Mouse (Mus musculus): Measurements from ENCODE around the gene Magi2. TPM values are rescaled to one million over a fixed set of nuclear protein-coding genes. Genes with fewer than 3 reads are reported as not detected.
"Not testable (repeated sequence)": the region's sequence is repeated elsewhere in the genome, so short reads cannot be mapped to it uniquely, and the experiment has no call there.

The Magi2 gene
- total RNA-seq, 2 experiments from 2014 or later, result 0.51 TPM; not detected in 1

DNA sequence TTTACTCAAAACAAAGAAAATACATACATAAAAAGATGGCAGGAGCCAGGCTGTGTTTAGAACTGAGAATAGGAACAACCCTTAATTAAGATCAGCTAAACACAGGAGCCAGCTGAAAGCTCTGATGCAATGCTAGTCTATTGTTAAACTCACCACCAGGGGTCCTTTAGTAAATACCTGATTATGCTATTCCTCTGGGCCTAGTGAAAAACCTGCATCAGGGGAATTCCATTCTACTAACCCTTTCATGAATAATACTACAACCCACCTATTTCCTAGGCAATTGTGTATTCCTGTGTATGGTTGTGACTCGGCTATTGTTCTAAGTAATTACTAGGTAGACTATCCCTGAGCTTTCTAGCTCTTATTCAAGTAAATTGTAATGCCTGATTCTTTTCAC is 177.4 kb downstream of the Magi2 start:
- not testable (repeated sequence) for ATAC-seq (replicated peaks; ENCODE audit: low FRiP score, poor library complexity, severe bottlenecking)

GRCm38 (mm10) chr5:19414556-19414955 is 187.7 kb downstream of the Magi2 start:
- no peak for ATAC-seq (replicated peaks; ENCODE audit: low FRiP score, poor library complexity, severe bottlenecking)

DNA sequence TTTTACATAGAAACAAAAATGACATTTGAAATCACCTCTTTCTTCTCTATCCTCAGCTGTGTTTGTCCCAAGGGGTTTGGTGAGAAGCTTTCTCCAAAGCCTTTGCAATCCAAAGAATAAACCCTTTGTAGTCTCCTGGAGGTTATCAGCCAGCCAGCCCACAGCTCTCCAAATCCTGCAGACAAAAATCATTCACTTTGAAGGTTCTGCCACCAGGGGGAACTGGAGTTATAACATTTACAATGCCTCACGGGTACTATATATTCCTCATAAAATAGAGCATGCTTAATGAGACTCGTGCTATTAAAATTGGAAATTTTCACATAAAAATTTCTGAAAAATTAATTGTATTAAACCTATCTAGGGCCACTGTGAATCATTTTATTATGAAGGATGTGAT is 202.5 kb downstream of the Magi2 start:
- no peak for ATAC-seq (replicated peaks; ENCODE audit: low FRiP score, poor library complexity, severe bottlenecking)

GRCm38 (mm10) chr5:19462541-19462940 is 235.7 kb downstream of the Magi2 start:
- ATAC-seq (replicated peaks; ENCODE audit: low FRiP score, poor library complexity, severe bottlenecking), result no peak

GRCm38 (mm10) chr5:19465383-19465782 is 238.5 kb downstream of the Magi2 start:
- no peak for ATAC-seq (replicated peaks; ENCODE audit: low FRiP score, poor library complexity, severe bottlenecking)

- ATAC-seq (replicated peaks; ENCODE audit: low FRiP score, poor library complexity, severe bottlenecking), result no peak
These were observed 246.1 kb downstream of the Magi2 start for GRCm38 (mm10) chr5:19472851-19473439.

GRCm38 (mm10) chr5:19482981-19483380 is 256.1 kb downstream of the Magi2 start:
- no peak for ATAC-seq (replicated peaks; ENCODE audit: low FRiP score, poor library complexity, severe bottlenecking)

GRCm38 (mm10) chr5:19487947-19488346 is 261.1 kb downstream of the Magi2 start:
- ATAC-seq (replicated peaks; ENCODE audit: low FRiP score, poor library complexity, severe bottlenecking), result no peak

DNA sequence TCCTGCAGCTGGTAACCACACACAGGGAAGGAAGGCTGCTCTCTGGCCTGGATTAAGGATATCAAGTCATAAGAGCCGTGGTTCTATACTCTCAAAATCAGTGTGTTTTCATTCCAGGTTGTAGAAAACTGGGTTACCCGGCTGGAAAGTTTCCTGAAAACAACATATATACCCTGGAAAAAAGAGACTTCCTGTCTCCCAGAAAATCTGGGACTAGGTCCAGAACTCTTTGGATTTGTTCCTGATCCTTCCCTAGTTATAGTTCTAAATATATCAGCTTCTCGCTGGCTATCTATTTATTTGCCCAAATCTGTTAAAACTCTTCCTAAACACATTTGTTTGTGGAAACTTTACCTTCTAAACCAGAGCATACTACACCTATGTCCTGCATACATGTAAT is 274.2 kb downstream of the Magi2 start:
- ATAC-seq (replicated peaks; ENCODE audit: low FRiP score, poor library complexity, severe bottlenecking), result no peak

DNA sequence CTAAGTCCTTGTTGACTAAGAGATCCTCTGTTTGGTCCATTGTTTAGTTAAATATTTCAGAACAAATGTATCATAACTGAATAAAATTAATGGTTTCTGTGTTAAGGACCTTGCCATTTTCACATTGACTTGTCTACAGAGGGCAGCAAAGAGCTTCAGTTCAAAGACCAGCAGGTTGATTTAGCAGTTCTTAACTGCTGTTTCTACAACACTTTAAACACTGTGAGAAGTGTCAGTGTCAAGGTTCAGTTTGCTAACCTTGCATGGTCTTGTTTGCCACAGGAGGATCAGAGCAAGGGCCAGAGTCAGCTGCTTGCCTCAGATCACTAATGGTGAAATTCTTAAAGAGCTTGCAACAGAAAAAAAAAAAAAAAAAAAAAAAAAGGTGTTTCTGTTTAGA is 295.3 kb downstream of the Magi2 start:
- no peak for ATAC-seq (replicated peaks; ENCODE audit: low FRiP score, poor library complexity, severe bottlenecking)

DNA sequence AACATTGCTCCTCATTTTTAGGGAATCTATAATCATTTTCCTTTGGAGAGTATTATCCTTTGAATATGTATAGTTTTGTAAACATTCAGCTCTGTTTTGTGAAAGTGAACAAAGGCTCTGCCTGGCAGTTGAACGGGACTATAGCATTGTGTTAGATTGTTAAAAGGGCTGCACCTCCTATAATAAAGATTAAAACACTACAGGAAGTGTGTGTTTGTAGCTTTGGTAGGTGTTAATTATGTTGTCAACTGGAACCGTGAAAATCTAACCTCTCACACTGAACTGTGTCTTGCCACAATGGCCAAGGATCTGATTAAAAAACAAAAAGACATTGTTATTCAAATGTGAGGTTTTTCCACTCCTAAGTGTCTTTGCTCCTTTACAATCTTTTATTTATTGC is 312.5 kb downstream of the Magi2 start:
- no peak for ATAC-seq (replicated peaks; ENCODE audit: low FRiP score, poor library complexity, severe bottlenecking)

GRCm38 (mm10) chr5:19546424-19546823 is 319.6 kb downstream of the Magi2 start:
- ATAC-seq (replicated peaks; ENCODE audit: low FRiP score, poor library complexity, severe bottlenecking), result no peak

DNA sequence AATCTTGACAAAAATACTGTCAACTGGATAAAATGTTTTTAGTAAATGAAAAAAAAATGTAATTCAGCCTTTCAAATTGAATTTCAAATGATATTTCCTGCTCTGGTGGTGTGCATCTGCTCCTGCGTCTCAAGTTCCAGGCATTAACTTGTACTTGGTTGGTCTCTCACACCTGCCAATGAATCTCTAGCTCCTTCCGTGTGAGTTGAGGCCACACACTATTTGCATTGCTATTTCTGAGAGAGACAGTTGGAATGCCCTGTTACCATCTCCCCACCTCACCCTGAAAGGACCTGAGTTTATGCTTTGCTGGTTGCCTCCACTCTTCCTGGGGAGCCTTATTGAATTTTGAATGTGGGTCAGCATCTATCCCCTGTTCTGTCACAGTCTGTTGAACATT is 320.1 kb downstream of the Magi2 start:
- ATAC-seq (replicated peaks; ENCODE audit: low FRiP score, poor library complexity, severe bottlenecking), result no peak

GRCm38 (mm10) chr5:19553510-19553909 is 326.7 kb downstream of the Magi2 start:
- ATAC-seq (replicated peaks; ENCODE audit: low FRiP score, poor library complexity, severe bottlenecking), result no peak

- ATAC-seq (replicated peaks; ENCODE audit: low FRiP score, poor library complexity, severe bottlenecking), result no peak
These were observed 338.8 kb downstream of the Magi2 start for GRCm38 (mm10) chr5:19565636-19566035.

- ATAC-seq (replicated peaks; ENCODE audit: low FRiP score, poor library complexity, severe bottlenecking), result not testable (repeated sequence)
These were observed 339.3 kb downstream of the Magi2 start for GRCm38 (mm10) chr5:19566136-19566535.

GRCm38 (mm10) chr5:19607700-19608099 is 380.9 kb downstream of the Magi2 start:
- no peak for ATAC-seq (replicated peaks; ENCODE audit: low FRiP score, poor library complexity, severe bottlenecking)

- no peak for ATAC-seq (replicated peaks; ENCODE audit: low FRiP score, poor library complexity, severe bottlenecking)
These were observed 385.0 kb downstream of the Magi2 start for GRCm38 (mm10) chr5:19611788-19612187.

DNA sequence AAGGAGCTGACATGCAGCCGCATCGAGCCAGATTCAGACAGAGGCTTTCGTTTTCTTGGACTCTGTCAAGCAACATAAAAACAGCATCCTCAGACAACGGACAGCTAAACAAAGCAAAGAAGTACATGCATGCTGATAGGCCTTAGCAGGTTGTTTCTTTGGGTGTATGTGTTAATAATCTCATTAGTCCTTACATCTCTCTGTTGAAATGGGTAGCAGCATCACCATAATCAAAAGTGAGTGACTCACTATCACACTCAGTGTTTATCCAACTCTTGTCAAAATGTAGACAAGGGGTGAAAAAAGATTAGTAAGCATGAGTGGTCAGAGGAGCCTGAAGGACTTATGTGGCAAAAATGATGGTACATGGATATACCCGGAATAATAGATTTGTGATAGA is 394.8 kb downstream of the Magi2 start:
- no peak for ATAC-seq (replicated peaks; ENCODE audit: low FRiP score, poor library complexity, severe bottlenecking)

- no peak for ATAC-seq (replicated peaks; ENCODE audit: low FRiP score, poor library complexity, severe bottlenecking)
These were observed 407.1 kb downstream of the Magi2 start for GRCm38 (mm10) chr5:19633976-19634375.

GRCm38 (mm10) chr5:19637789-19638188 is 411.0 kb downstream of the Magi2 start:
- ATAC-seq (replicated peaks; ENCODE audit: low FRiP score, poor library complexity, severe bottlenecking), result no peak

DNA sequence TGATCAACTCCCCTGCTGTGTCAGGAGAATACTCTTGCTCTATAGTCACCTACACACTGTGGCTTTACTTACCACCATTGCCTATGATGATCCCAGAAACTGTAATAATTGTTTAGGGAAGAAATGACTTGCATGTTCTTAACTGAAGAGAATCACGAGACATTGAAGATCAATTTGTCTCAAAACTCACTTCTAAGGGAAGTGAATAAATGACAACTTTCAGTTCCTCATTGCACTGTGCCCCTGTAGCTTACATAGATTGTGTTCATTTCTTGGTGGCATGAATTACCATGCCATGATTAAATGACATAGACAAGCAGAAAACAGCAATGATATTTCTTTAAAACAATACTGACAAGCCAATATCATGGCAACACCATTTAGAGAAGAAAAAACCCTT is 429.1 kb downstream of the Magi2 start:
- ATAC-seq (replicated peaks; ENCODE audit: low FRiP score, poor library complexity, severe bottlenecking), result no peak

Data from erythroblast, adult 5-6 weeks (primary cell).